Mouse (Mus musculus) midbrain, postnatal 0 days (tissue): Measurements from ENCODE around the gene Gtpbp8. TPM values are rescaled to one million over a fixed set of nuclear protein-coding genes. Genes with fewer than 3 reads are reported as not detected.
A peak's percentile ranks its signal among the peaks of the same experiment; 100 is the strongest.

Source experiments
- ATAC-seq: fragments of 200-750 bp; cut with Nextera tagmentation; 2 replicates; pipeline ENCODE4 v1.8.0; 2017; ENCODE audit warnings: moderate number of reproducible peaks, mild to moderate bottlenecking, moderate TSS enrichment, moderate library complexity; ENCODE audit not compliant: low FRiP score
- DNase-seq: peaks from one replicate; pipeline ENCODE4 v3.0.0-alpha.2; 2015; ENCODE audit warnings: low spot score
- H3K27ac ChIP-seq: fragments of 300-500 bp; sonication (generic); 2 replicates; pipeline ENCODE4 v1.5.1; 2014; ENCODE audit warnings: low read depth, mild to moderate bottlenecking, low read length, mixed read lengths
- H3K27me3 ChIP-seq: fragments of 300-500 bp; sonication (generic); 2 replicates; pipeline ENCODE4 v1.6.1; 2014; ENCODE audit warnings: low read length, control low read depth, mixed read lengths; ENCODE audit not compliant: insufficient read depth
- H3K36me3 ChIP-seq: fragments of 300-500 bp; sonication (generic); 2 replicates; pipeline ENCODE4 v1.6.1; 2014; ENCODE audit warnings: low read length, control low read depth, mixed read lengths; ENCODE audit not compliant: insufficient read depth
- H3K4me1 ChIP-seq: fragments of 300-500 bp; sonication (generic); 2 replicates; pipeline ENCODE4 v1.6.1; 2014; ENCODE audit warnings: mild to moderate bottlenecking, control low read depth, antibody characterized with exemption, low read length, mixed read lengths; ENCODE audit not compliant: insufficient read depth
- H3K4me2 ChIP-seq: fragments of 300-500 bp; sonication (generic); 2 replicates; pipeline ENCODE4 v1.6.1; 2014; ENCODE audit warnings: low read depth, mild to moderate bottlenecking, low read length, mixed read lengths; ENCODE audit not compliant: poor library complexity, severe bottlenecking
- H3K4me3 ChIP-seq: fragments of 300-500 bp; sonication (generic); 2 replicates; pipeline ENCODE4 v1.5.1; 2014; ENCODE audit warnings: low read depth, mild to moderate bottlenecking, low read length, moderate library complexity
- H3K9ac ChIP-seq: fragments of 300-500 bp; sonication (generic); replicated peaks from 2 replicates; pipeline ENCODE4 v1.6.1; 2014; ENCODE audit warnings: mild to moderate bottlenecking, low read length, moderate library complexity, mixed read lengths; ENCODE audit not compliant: poor library complexity, severe bottlenecking
- H3K9me3 ChIP-seq: fragments of 300-500 bp; sonication (generic); 2 replicates; pipeline ENCODE4 v1.6.1; 2016; ENCODE audit warnings: low read length, control low read depth
- CTCF ChIP-seq: IDR thresholded peaks from 2 replicates; pipeline ENCODE4 v1.5.1; 2016; ENCODE audit warnings: antibody characterized with exemption, mild to moderate bottlenecking
- WGBS: fragments of 180-500 bp; shearing (Covaris S2); extraction: QIAGEN DNeasy Blood & Tissue Kit; methylation state at CpG from one replicate; pipeline ENCODE4 v1.1.7; 2014; 5-methylcytosine and 5-hydroxymethylcytosine counted together
- polyA plus RNA-seq: library from polyadenylated mRNA; unstranded; fragments of >200 nt; fragmentation: Nextera tagmentation; extraction: Ambion mirVana; gene quantifications from 2 replicates; pipeline ENCODE4 v1.2.1, GENCODE M21; 2015
- total RNA-seq: library from RNA; depleted of rRNA; stranded (reverse); fragments of >200 nt; gene quantifications from 2 replicates; pipeline ENCODE4 v1.2.3, GENCODE M21; 2014

The Gtpbp8 gene
- total and polyA plus RNA-seq, 2 experiments from 2014 or later: 38.8 to 42.5 TPM

DNA sequence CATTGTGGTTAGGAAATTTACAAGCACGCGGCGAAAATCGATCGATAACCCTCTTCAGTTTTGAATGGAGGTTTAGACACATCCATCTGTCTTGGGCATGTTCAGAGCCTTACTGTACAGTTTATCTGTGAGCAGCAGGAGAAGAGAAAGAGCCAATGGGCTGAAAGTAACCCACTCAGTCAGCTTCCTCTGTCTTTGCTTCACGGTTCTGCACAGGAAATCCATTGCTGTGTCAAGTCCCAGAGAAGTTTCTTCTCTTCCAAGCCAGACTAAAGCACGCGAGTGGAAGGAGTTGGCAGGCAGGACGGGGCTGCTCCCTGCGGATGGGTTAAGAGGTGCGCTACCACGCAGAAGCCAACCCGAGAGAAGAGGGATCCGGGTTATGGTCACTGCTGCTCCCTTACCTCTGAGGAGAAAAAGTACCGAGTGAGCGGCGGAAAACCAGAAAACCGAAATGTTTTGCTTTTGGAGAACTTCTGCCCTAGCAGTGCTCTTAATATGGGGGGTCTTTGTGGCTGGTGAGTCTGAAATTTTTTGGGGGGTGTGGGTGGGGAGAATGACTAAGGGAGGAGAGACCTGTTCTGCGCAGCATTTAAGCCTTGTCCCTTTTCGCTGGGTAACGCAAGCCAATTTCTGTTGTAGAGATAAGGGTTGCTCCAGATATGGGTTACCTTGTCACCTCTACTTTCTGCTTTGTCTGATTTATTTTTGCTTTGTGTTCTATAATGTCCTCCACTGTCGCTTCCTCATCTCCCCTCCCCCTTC lies 19.6 kb upstream of the Gtpbp8 start, which contains the start of gene Cd200r1:
Gene Cd200r1, plus strand, starts transcription at position 182 of the 765 bp plus-strand sequence.
- WGBS: 79% methylated on average over 22 of the region's 22 CpGs

DNA sequence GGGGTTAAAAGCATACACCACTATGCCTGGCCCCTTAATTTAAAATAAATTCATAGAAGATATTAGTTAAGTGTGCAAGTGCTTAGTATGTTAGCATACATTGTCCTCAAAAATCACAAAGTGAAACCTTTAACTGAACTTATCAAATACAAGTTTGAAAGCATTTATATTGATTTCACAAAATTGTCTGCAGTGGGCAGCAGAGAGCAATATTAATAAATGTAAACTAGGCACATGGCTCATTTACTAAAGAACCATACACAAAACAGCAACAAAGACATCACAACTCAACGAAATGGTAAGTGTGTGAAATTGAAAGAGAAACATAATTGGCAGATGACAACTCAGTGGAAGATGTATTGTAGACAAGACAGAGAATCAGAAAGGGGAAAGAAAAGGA lies 15.6 kb upstream of the Gtpbp8 start:
- Histone ChIP-seq H3K27ac (no peak overlapping the region), H3K4me3 (no peak overlapping the region), H3K4me1 (no peaks in the 10 kb centered on the region), H3K9me3 (no peaks in the 10 kb centered on the region), H3K4me2 (no peak overlapping the region), H3K9ac (no peak overlapping the region), H3K36me3 (no peaks in the 10 kb centered on the region), H3K27me3 (no peaks in the 10 kb centered on the region)
- no peak for ATAC-seq
- no peak for DNase-seq
- TF ChIP-seq CTCF: peak; percentile 38
- 66% methylated on average over 1 of the region's 1 CpGs for WGBS

More for the DNA sequence above, 19.6 kb upstream of the Gtpbp8 start, which contains the start of gene Cd200r1:
- no peak for TF ChIP-seq CTCF
- no peak within 1 kb of the TSS for H3K9ac ChIP-seq
- no peaks in the 10 kb centered on the region for H3K4me1 ChIP-seq
- no peak within 1 kb of the TSS for H3K4me3 ChIP-seq
- H3K27me3 ChIP-seq: no peaks in the 10 kb centered on the region
- no peak within 1 kb of the TSS for H3K4me2 ChIP-seq
- H3K27ac ChIP-seq: no peak within 1 kb of the TSS
- H3K36me3 ChIP-seq: no peaks in the 10 kb centered on the region
- no peak for DNase-seq
- no peak for ATAC-seq
- H3K9me3 ChIP-seq: no peaks in the 10 kb centered on the region

DNA sequence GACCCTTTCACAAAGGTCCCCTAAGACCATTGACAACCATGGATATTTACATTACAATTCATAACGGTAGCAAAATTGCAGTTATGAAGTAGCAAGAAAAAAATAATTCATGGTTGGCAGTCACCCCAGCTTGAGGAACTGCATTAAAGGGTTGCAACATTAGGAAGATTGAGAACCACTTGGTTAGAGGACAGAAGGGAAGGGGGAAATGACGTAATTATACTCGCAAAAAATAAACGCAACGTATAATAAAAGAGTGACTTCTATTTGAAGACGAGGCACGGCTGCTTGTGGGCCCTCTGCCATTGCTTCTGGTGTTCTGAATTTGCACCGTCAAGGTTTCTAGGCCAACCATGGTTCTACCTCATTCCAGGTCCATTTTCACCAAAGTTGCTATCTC lies 11.5 kb upstream of the Gtpbp8 start:
- no peak overlapping the region for H3K4me3 ChIP-seq
- WGBS: 92% methylated on average over 8 of the region's 8 CpGs
- TF ChIP-seq CTCF: no peak
- DNase-seq: no peak
- H3K4me2 ChIP-seq: no peak overlapping the region
- H3K27ac ChIP-seq: no peak overlapping the region
- H3K9ac ChIP-seq: no peak overlapping the region
- H3K27me3 ChIP-seq: no peaks in the 10 kb centered on the region
- no peaks in the 10 kb centered on the region for H3K4me1 ChIP-seq
- ATAC-seq: no peak
- no peaks in the 10 kb centered on the region for H3K36me3 ChIP-seq
- H3K9me3 ChIP-seq: no peaks in the 10 kb centered on the region

DNA sequence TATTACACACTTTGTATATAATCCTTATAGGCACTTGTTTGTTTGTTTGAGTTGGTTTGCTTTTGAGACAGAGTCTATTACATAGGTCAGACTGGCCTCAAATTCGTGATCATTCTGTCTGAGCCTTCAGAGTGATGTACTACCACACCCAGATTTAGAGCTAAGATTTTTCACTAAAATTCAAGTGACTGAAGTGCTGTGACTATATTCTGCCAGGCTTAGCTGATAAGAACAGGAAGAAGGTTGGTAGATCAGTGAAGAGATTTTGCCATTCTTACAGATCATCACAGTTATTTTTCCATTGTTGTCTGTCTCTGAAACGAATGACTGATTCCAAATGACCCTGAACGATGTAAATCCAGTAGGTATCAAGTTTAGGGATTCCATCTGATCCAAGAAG lies 1.8 kb upstream of the Gtpbp8 start:
- no peak for DNase-seq
- WGBS: 62% methylated on average over 3 of the region's 3 CpGs
- ATAC-seq: no peak
- Histone ChIP-seq H3K27me3 (no peaks in the 10 kb centered on the region), H3K4me2 (no peak overlapping the region), H3K4me3 (no peak overlapping the region), H3K9ac (no peak overlapping the region), H3K9me3 (no peaks in the 10 kb centered on the region), H3K36me3 (no peaks in the 10 kb centered on the region), H3K4me1 (peaks cover 8% of the 10 kb centered on the region), H3K27ac (no peak overlapping the region)
- TF ChIP-seq CTCF: no peak

DNA sequence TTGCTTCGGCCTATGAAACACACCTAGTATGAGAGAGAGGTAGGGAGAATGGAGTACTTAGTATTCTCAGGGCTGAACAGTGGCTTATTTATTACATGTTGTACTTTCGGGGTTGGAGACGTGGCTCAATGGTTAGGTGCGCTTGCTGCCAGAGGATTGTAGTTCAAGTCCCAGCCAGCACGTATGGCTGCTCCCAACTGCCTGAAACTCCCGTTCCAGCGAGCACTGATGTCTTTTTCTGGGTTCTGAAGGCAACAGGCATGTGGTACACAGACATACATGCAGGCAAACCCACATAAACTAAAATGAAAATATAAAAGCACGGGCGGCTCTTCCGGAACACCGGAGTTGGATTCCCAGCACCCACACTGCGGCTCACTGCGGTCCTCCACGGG lies 695 bp downstream of the Gtpbp8 start:
- Histone ChIP-seq H3K4me2 (peak overlapping the region; percentile 56), H3K36me3 (peaks cover 8% of the 10 kb centered on the region; the same call in 1 of the 2 replicates), H3K9me3 (no peaks in the 10 kb centered on the region), H3K4me1 (peaks cover 8% of the 10 kb centered on the region), H3K4me3 (peak overlapping the region; percentile 92), H3K9ac (peak overlapping the region; percentile 92), H3K27me3 (no peaks in the 10 kb centered on the region), H3K27ac (peak overlapping the region; percentile 98)
- TF ChIP-seq CTCF: no peak
- DNase-seq (no peak), ATAC-seq (no peak; the same call in 1 of the 2 replicates)
- 7% methylated on average over 14 of the region's 14 CpGs for WGBS

DNA sequence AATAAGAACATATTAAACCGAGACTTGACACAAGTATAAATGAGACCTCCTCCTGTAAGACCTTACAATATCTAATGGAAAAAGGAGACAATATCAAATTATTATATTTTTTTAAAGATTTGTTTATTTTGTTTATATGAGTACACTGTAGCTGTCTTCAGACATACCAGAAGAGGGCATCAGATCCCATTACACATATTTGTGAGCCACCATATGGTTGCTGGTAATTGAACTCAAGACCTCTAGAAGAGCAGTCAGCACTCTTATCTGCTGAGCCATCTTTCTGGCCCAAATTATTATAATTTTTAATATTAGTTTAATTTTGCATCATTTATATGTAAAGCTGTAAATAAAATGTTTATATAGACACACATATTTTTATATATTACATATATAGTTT lies 3.4 kb downstream of the Gtpbp8 start:
- WGBS: 95% methylated on average over 1 of the region's 1 CpGs
- Histone ChIP-seq H3K4me1 (peaks cover 8% of the 10 kb centered on the region), H3K4me3 (no peak overlapping the region), H3K4me2 (no peak overlapping the region), H3K36me3 (peaks cover 23% of the 10 kb centered on the region), H3K27me3 (no peaks in the 10 kb centered on the region), H3K27ac (no peak overlapping the region), H3K9me3 (no peaks in the 10 kb centered on the region), H3K9ac (no peak overlapping the region)
- no peak for ATAC-seq
- peak; percentile 43 for TF ChIP-seq CTCF
- DNase-seq: no peak
